Mouse (Mus musculus) G1E (cell line): ENCODE data around the gene Mettl24.

Experiments
- CTCF ChIP-seq: IDR thresholded peaks from 2 replicates; pipeline ENCODE4 v1.5.1; 2012; ENCODE audit warnings: low read depth, low read length, inconsistent platforms, mixed read lengths
- GATA1 ChIP-seq: IDR thresholded peaks from 2 replicates; pipeline ENCODE4 v1.6.1; 2012; ENCODE audit warnings: borderline replicate concordance, low read length, inconsistent platforms, mixed read lengths
- GATA2 ChIP-seq: IDR thresholded peaks from 2 replicates; pipeline ENCODE4 v1.6.1; 2012; ENCODE audit warnings: low read depth, low read length, inconsistent platforms, borderline replicate concordance
- POLR2AphosphoS5 ChIP-seq: IDR thresholded peaks from 2 replicates; pipeline ENCODE4 v1.6.1; 2012; ENCODE audit warnings: low read depth, low read length, inconsistent platforms; ENCODE audit not compliant: insufficient replicate concordance
- TAL1 ChIP-seq: conservative IDR thresholded peaks from 2 replicates; pipeline ENCODE4 v1.6.1; 2012; ENCODE audit warnings: low read depth, low read length, inconsistent platforms, mixed read lengths

GRCm38 (mm10) chr10:40672587-40673296 lies 10.3 kb upstream of the Mettl24 start:
- TF ChIP-seq CTCF (no peak), TAL1 (no peak), GATA1 (no peak), POLR2AphosphoS5 (no peak), GATA2 (no peak)
